Mouse (Mus musculus) Muller cell, postnatal 12 days (primary cell): Measurements from ENCODE around the gene Sco1.
"Not testable (repeated sequence)": the region's sequence is repeated elsewhere in the genome, so short reads cannot be mapped to it uniquely, and the experiment has no call there.

Source experiments
- DNase-seq: peaks from one replicate; pipeline ENCODE4 v3.0.0-alpha.2; 2015; ENCODE audit errors: inconsistent ontology term

Gene Sco1

GRCm38 (mm10) chr11:67052321-67052952, at the start of gene Sco1, which contains the start of gene Adprm:
Gene Sco1, plus strand, starts transcription at chr11:67052670.
Gene Adprm, minus strand, starts transcription at chr11:67052594.
- DNase-seq, result peak; percentile 92

DNA sequence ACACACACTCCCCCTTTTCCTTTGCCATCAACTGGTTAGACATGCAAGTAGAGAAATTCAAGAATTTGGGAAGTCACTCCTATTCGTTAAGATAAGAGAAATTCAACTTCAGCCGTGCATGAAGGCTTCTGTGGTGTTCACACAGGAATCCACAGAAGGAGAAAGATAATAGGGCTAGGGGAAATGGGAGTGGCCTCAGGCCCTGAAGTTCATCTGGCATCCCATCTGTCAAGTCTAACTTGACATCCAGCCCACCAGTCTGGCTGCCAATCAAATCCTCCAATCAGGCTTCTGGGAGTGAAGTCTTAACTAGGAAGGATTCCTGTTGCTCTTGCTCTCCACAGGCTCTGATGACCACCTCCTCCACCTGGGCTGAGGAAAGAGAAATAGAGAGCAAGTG, 49.6 kb upstream of the Sco1 start:
- no peak for DNase-seq

- DNase-seq, result no peak
Observed at GRCm38 (mm10) chr11:67007961-67008360, 44.5 kb upstream of the Sco1 start.

DNA sequence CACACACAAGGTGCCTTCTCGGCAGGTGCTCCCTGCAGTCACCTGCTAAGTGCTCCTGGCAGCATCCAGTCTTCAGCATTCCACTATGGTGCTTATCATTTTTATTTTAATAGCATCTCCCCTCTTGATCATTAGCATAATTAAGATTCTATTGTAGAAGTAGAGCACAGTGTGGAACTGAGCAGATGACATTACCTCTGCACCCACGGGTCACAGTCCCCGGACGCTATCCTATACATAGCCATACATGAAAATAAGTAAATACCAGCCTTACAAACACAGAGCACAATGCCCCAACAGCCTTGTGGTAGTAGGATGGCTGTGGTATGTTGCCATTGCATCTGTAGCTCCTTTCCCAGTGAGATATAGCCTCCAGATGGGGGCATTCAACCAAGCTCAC, 43.9 kb upstream of the Sco1 start:
- no peak for DNase-seq

DNA sequence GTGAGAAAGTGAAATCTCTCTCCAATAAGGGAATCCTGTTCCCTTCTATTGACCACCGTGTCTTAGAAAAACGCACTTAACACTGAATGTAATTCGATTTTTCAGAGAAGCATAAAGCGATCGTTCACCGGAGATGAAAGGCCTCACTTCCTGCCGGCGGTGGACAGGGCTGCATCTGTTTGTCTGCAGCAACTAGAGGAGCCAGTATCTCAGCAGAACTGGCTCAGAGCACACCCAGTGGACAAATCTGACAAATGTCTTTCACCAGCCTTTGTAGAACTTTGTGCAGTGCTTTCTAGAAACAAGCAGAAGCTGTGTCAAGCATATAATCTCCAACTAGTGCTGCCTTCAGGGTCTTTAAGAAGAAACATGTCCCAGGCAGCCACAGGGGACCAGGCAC, 42.0 kb upstream of the Sco1 start:
- DNase-seq, result peak; percentile 29

DNA sequence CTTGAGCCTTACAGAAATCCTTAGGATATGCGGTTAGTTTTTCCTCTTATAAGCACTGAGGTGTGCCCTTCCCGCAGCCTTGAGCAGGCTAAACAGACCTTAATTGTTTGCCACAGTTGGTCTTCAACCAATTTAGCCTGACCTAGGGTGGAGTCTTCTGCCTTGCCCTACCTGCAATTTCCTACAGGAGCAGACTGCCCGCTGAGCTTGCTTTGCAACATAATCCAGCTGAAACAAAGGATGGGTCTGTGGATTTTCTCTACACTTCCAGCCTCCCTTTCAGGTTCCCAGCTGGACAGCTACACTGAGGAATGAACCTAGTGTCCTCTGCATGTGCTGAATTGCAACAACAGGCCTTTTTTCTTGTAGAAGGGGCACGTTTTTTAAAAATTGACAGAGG, 40.8 kb upstream of the Sco1 start:
- DNase-seq, result no peak

GRCm38 (mm10) chr11:67017801-67018591, 34.5 kb upstream of the Sco1 start:
- DNase-seq, result peak; percentile 64

- DNase-seq, result no peak
Observed at GRCm38 (mm10) chr11:67019711-67020475, 32.6 kb upstream of the Sco1 start.

- peak; percentile 49 for DNase-seq
Observed at GRCm38 (mm10) chr11:67020948-67021347, 31.5 kb upstream of the Sco1 start.

- DNase-seq, result no peak
Observed at GRCm38 (mm10) chr11:67022354-67023115, 29.9 kb upstream of the Sco1 start.

DNA sequence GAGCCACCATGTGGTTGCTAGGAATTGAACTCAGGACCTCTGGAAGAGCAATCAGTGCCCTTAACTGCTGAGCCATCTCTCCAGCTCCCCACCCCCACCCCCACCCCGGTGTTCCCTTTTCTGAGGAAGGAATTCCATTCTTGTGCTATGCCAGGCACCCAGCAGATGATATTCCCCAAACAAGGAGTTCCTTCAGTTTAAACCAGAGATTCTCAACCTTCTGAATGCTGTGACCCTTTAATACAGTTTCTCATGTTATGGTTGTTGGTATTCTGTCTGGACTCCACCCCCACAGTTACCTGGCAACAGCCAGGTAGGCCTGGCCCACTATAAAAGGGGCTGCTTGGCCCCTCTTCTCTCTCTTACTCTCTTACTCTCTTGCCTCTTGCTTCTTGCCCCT, 29.3 kb upstream of the Sco1 start:
- DNase-seq, result not testable (repeated sequence)

DNA sequence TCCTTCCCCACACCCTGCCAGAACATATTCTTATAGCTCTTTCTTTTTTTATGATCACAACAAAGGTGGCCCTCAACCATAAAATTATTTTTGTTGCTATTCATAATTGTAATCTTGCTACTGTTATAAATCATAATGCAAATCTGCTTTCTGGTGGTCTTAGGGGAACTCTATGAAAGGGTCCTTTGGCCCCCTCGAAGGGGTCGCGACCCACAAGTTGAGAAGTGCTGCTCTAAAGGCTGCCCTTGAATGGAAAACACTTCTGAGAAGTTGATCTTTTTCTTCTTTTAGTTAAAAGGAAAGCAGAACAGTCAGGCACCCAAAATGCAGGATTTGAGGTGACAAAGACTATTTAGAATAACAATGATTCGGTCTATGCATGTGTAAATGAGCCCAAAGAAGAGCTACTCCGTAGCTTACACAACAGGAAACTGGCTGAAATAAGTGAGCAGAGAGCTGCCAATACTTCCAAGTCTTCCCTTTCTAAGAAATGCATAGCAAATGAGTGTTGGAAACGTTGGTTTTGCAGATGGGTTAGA, 28.6 kb upstream of the Sco1 start:
- DNase-seq, result no peak

GRCm38 (mm10) chr11:67024867-67025477, 27.5 kb upstream of the Sco1 start, which contains the start of gene Tmem220:
Gene Tmem220, plus strand, starts transcription at chr11:67025154.
- peak; percentile 99 for DNase-seq

DNA sequence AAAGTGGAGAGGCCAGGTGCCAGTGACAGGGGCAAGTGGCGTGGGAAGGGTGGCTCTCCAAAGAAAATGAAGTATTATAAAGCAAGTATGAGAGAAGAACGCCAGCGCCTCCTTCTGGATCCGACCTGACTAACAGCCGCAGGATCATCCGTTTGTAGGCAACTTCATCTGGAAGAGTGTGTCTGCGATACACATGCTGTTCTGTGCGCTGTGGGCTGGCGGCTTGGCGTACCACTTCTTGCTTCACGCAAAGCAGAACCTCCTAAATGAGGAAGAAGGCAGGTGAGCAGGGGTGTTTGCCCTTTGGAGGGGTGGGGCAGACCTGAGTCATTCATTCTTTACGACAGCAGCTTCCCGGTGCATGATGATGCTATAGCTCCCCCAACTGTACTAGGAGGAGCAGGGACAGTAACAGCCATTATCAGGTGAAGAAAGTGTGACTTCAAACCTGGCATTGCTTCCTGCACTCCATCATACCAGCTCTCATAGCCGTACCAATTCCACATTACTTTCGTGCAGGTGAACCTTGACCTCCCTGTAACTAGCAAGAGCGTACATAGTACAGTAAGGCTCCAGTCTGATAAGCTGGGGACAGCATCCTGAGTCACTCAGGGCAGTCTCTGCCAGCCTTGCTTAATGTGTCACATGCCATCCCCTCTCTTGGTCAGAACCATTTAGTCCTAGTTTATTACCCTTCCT, 21.4 kb upstream of the Sco1 start:
- DNase-seq, result no peak

DNA sequence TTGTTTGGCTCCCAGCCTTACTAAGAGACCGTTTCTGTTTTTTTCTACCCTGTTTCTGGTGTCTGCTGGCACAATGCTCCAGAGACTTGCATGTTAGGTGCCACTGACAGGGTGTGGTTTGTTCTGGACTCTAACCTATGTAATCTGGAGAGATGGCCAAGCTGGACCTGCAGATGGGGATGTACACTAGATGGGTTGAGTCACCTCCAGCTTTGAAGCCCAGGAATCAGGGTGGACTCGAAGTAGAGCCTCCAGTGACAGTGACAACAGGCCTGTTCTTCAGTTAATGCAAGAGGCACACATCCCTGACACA, 20.9 kb upstream of the Sco1 start:
- DNase-seq, result no peak

GRCm38 (mm10) chr11:67034775-67035485, 17.5 kb upstream of the Sco1 start:
- no peak for DNase-seq

- no peak for DNase-seq
Observed at GRCm38 (mm10) chr11:67036229-67036628, 16.2 kb upstream of the Sco1 start.

- DNase-seq, result no peak
Observed at GRCm38 (mm10) chr11:67036892-67037291, 15.6 kb upstream of the Sco1 start.

DNA sequence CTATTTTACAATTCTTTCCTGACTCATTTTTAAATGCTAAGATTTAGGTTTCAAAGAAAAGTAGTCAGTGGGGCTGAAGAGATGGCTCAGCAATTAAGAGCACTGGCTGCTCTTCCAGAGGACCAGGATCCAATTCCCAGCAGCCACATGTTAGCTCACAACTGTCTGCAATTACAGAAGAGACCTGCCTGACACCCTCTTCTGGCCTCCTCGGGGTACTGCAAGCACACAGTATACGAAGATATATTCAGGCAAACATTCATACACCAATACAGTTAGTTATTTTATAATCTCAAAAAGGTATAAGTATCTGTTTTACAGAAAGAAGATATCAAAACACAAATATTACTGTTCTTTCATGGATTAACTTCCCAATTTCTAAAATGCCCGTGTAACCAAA, 12.7 kb upstream of the Sco1 start:
- no peak for DNase-seq

GRCm38 (mm10) chr11:67040483-67040882, 12.0 kb upstream of the Sco1 start:
- DNase-seq, result no peak
